Mouse (Mus musculus) heart, embryonic 13.5 days (tissue): ENCODE results near the gene Arpc5l. TPM values are rescaled to one million over a fixed set of nuclear protein-coding genes. Genes with fewer than 3 reads are reported as not detected.

Experiments used
- ATAC-seq: fragments of 200-750 bp; cut with Nextera tagmentation; 2 replicates; pipeline ENCODE4 v1.8.0; 2017; ENCODE audit warnings: moderate TSS enrichment; ENCODE audit not compliant: insufficient number of reproducible peaks, low FRiP score, low TSS enrichment; ENCODE audit errors: extremely low read depth
- H3K27ac ChIP-seq: fragments of 300-500 bp; sonication (generic); replicated peaks from 2 replicates; pipeline ENCODE4 v1.5.1; 2015; ENCODE audit warnings: moderate library complexity, mild to moderate bottlenecking, inconsistent platforms
- H3K27me3 ChIP-seq: fragments of 300-500 bp; sonication (generic); replicated peaks from 2 replicates; pipeline ENCODE4 v1.6.1; 2015; ENCODE audit warnings: mild to moderate bottlenecking, inconsistent platforms
- H3K36me3 ChIP-seq: fragments of 300-500 bp; sonication (generic); 2 replicates; pipeline ENCODE4 v1.6.1; 2015; ENCODE audit warnings: mild to moderate bottlenecking, inconsistent platforms
- H3K4me1 ChIP-seq: fragments of 300-500 bp; sonication (generic); 2 replicates; pipeline ENCODE4 v1.6.1; 2015; ENCODE audit warnings: inconsistent platforms
- H3K4me2 ChIP-seq: fragments of 300-500 bp; sonication (generic); 2 replicates; pipeline ENCODE4 v1.6.1; 2015; ENCODE audit warnings: inconsistent platforms, mild to moderate bottlenecking, moderate library complexity
- H3K4me3 ChIP-seq: fragments of 300-500 bp; sonication (generic); 2 replicates; pipeline ENCODE4 v1.5.1; 2015; ENCODE audit warnings: moderate library complexity, mild to moderate bottlenecking, inconsistent platforms
- H3K9ac ChIP-seq: fragments of 300-500 bp; sonication (generic); 2 replicates; pipeline ENCODE4 v1.6.1; 2015; ENCODE audit warnings: inconsistent platforms, mild to moderate bottlenecking, moderate library complexity
- H3K9me3 ChIP-seq: fragments of 300-500 bp; sonication (generic); 2 replicates; pipeline ENCODE4 v1.6.1; 2016; ENCODE audit warnings: inconsistent platforms
- WGBS: fragments of 180-500 bp; shearing (Covaris S2); methylation state at CpG from one replicate; pipeline ENCODE4 v1.1.7; 2015; ENCODE audit warnings: mixed read lengths; 5-methylcytosine and 5-hydroxymethylcytosine counted together
- polyA plus RNA-seq: library from polyadenylated mRNA; unstranded; fragments of >200 nt; fragmentation: Nextera tagmentation; extraction: Ambion mirVana; gene quantifications from 2 replicates; pipeline ENCODE4 v1.2.1, GENCODE M21; 2015

Arpc5l gene
- polyA plus RNA-seq: 75.4 and 87.3 TPM in 2 replicates

GRCm38 (mm10) chr2:39004880-39005435, at the start of gene Arpc5l:
Gene Arpc5l, plus strand, starts transcription at chr2:39005348.
- no peaks in the 10 kb centered on the region for H3K9me3 ChIP-seq
- H3K4me1 ChIP-seq: peaks cover 50% of the 10 kb centered on the region
- ATAC-seq: peak; percentile 80
- H3K27me3 ChIP-seq: no peaks in the 10 kb centered on the region
- peak within 1 kb of the TSS; percentile 96 for H3K9ac ChIP-seq
- peak within 1 kb of the TSS; percentile 98 for H3K4me2 ChIP-seq
- H3K27ac ChIP-seq: peak within 1 kb of the TSS; percentile 85
- peak within 1 kb of the TSS; percentile 82 for H3K4me3 ChIP-seq
- WGBS: under 1% methylated on average over 58 of the region's 58 CpGs
- peaks cover 41% of the 10 kb centered on the region for H3K36me3 ChIP-seq

GRCm38 (mm10) chr2:38956062-38956461, 49.1 kb upstream of the Arpc5l start:
- Histone ChIP-seq H3K9ac (no peak overlapping the region), H3K4me3 (no peak overlapping the region), H3K27me3 (no peaks in the 10 kb centered on the region), H3K9me3 (no peaks in the 10 kb centered on the region), H3K4me1 (peaks cover 10% of the 10 kb centered on the region), H3K36me3 (no peaks in the 10 kb centered on the region), H3K27ac (no peak overlapping the region), H3K4me2 (no peak overlapping the region)
- no peak for ATAC-seq
- 71% methylated on average over 2 of the region's 2 CpGs for WGBS

GRCm38 (mm10) chr2:38957671-38958223, 47.4 kb upstream of the Arpc5l start:
- no peak overlapping the region for H3K27ac ChIP-seq
- peaks cover 4% of the 10 kb centered on the region; the same call in 1 of the 2 replicates for H3K4me1 ChIP-seq
- no peaks in the 10 kb centered on the region for H3K9me3 ChIP-seq
- no peak overlapping the region for H3K9ac ChIP-seq
- no peak overlapping the region for H3K4me2 ChIP-seq
- WGBS: 61% methylated on average over 5 of the region's 5 CpGs
- no peaks in the 10 kb centered on the region for H3K27me3 ChIP-seq
- H3K36me3 ChIP-seq: no peaks in the 10 kb centered on the region
- no peak for ATAC-seq
- no peak overlapping the region for H3K4me3 ChIP-seq

- Histone ChIP-seq H3K9me3 (no peaks in the 10 kb centered on the region), H3K4me1 (no peaks in the 10 kb centered on the region), H3K4me2 (no peak overlapping the region), H3K36me3 (no peaks in the 10 kb centered on the region), H3K9ac (no peak overlapping the region), H3K4me3 (no peak overlapping the region), H3K27me3 (no peaks in the 10 kb centered on the region), H3K27ac (no peak overlapping the region)
- no peak for ATAC-seq
- 38% methylated on average over 4 of the region's 4 CpGs for WGBS
Measured at GRCm38 (mm10) chr2:38964198-38964597, 41.0 kb upstream of the Arpc5l start.

- no peak overlapping the region for H3K4me2 ChIP-seq
- H3K9ac ChIP-seq: no peak overlapping the region
- H3K27me3 ChIP-seq: no peaks in the 10 kb centered on the region
- no peaks in the 10 kb centered on the region for H3K9me3 ChIP-seq
- no peak overlapping the region for H3K27ac ChIP-seq
- 74% methylated on average over 2 of the region's 2 CpGs for WGBS
- no peak for ATAC-seq
- no peaks in the 10 kb centered on the region for H3K4me1 ChIP-seq
- no peaks in the 10 kb centered on the region for H3K36me3 ChIP-seq
- no peak overlapping the region for H3K4me3 ChIP-seq
Measured at GRCm38 (mm10) chr2:38969650-38970049, 35.5 kb upstream of the Arpc5l start.

GRCm38 (mm10) chr2:38970057-38970456, 35.1 kb upstream of the Arpc5l start:
- no peak for ATAC-seq
- 64% methylated on average over 5 of the region's 5 CpGs for WGBS
- Histone ChIP-seq H3K9me3 (no peaks in the 10 kb centered on the region), H3K4me1 (no peaks in the 10 kb centered on the region), H3K27ac (no peak overlapping the region), H3K4me3 (no peak overlapping the region), H3K4me2 (no peak overlapping the region), H3K9ac (no peak overlapping the region), H3K27me3 (no peaks in the 10 kb centered on the region), H3K36me3 (no peaks in the 10 kb centered on the region)

GRCm38 (mm10) chr2:38973223-38973622, 31.9 kb upstream of the Arpc5l start:
- Histone ChIP-seq H3K36me3 (no peaks in the 10 kb centered on the region), H3K4me3 (no peak overlapping the region), H3K9me3 (no peaks in the 10 kb centered on the region), H3K4me1 (no peaks in the 10 kb centered on the region), H3K27ac (no peak overlapping the region), H3K27me3 (peaks cover 6% of the 10 kb centered on the region; the same call in 1 of the 2 replicates), H3K9ac (no peak overlapping the region), H3K4me2 (no peak overlapping the region)
- ATAC-seq: no peak
- WGBS: 27% methylated on average over 2 of the region's 2 CpGs

GRCm38 (mm10) chr2:38973701-38974100, 31.4 kb upstream of the Arpc5l start:
- WGBS: 61% methylated on average over 7 of the region's 7 CpGs
- Histone ChIP-seq H3K4me1 (no peaks in the 10 kb centered on the region), H3K9me3 (no peaks in the 10 kb centered on the region)

GRCm38 (mm10) chr2:38974171-38974570, 31.0 kb upstream of the Arpc5l start:
- WGBS: 33% methylated on average over 2 of the region's 2 CpGs
- Histone ChIP-seq H3K9me3 (no peaks in the 10 kb centered on the region), H3K4me1 (no peaks in the 10 kb centered on the region), H3K4me3 (no peak overlapping the region), H3K27me3 (peaks cover 6% of the 10 kb centered on the region; the same call in 1 of the 2 replicates), H3K4me2 (no peak overlapping the region), H3K36me3 (no peaks in the 10 kb centered on the region), H3K27ac (no peak overlapping the region), H3K9ac (no peak overlapping the region)
- no peak for ATAC-seq

More at GRCm38 (mm10) chr2:38973701-38974100, 31.4 kb upstream of the Arpc5l start:
- H3K4me3 ChIP-seq: no peak overlapping the region
- ATAC-seq: no peak
- H3K9ac ChIP-seq: no peak overlapping the region
- no peak overlapping the region for H3K27ac ChIP-seq
- H3K36me3 ChIP-seq: no peaks in the 10 kb centered on the region
- no peak overlapping the region for H3K4me2 ChIP-seq
- peaks cover 6% of the 10 kb centered on the region; the same call in 1 of the 2 replicates for H3K27me3 ChIP-seq

GRCm38 (mm10) chr2:38975181-38975580, 30.0 kb upstream of the Arpc5l start:
- no peaks in the 10 kb centered on the region for H3K36me3 ChIP-seq
- no peak overlapping the region for H3K4me2 ChIP-seq
- H3K4me3 ChIP-seq: no peak overlapping the region
- no peak overlapping the region for H3K9ac ChIP-seq
- no peak for ATAC-seq
- peaks cover 10% of the 10 kb centered on the region for H3K27me3 ChIP-seq
- H3K27ac ChIP-seq: no peak overlapping the region
- H3K9me3 ChIP-seq: no peaks in the 10 kb centered on the region
- 74% methylated on average over 3 of the region's 3 CpGs for WGBS
- H3K4me1 ChIP-seq: no peaks in the 10 kb centered on the region

GRCm38 (mm10) chr2:38975941-38976805, 29.0 kb upstream of the Arpc5l start:
- H3K27me3 ChIP-seq: peaks cover 10% of the 10 kb centered on the region
- no peak overlapping the region for H3K4me3 ChIP-seq
- ATAC-seq: no peak
- no peak overlapping the region for H3K4me2 ChIP-seq
- H3K9me3 ChIP-seq: no peaks in the 10 kb centered on the region
- H3K36me3 ChIP-seq: no peaks in the 10 kb centered on the region
- H3K9ac ChIP-seq: no peak overlapping the region
- H3K4me1 ChIP-seq: no peaks in the 10 kb centered on the region
- no peak overlapping the region for H3K27ac ChIP-seq
- 72% methylated on average over 21 of the region's 21 CpGs for WGBS
